Mouse (Mus musculus) cerebellum, adult 9-11 months (tissue): ENCODE results near the gene Fuca1.

Source experiments
- DNase-seq: peaks from one replicate; pipeline ENCODE4 v3.0.0; 2022

Fuca1 gene

GRCm38 (mm10) chr4:135985769-135986168 is 65.2 kb downstream of the Fuca1 start:
- no peak for DNase-seq

GRCm38 (mm10) chr4:135986301-135986942 is 65.9 kb downstream of the Fuca1 start:
- DNase-seq: no peak

GRCm38 (mm10) chr4:135986943-135987710 is 66.6 kb downstream of the Fuca1 start, which contains the start of gene Pithd1:
Pithd1 (minus strand) TSS chr4:135987264.
- DNase-seq: peak; percentile 94

DNA sequence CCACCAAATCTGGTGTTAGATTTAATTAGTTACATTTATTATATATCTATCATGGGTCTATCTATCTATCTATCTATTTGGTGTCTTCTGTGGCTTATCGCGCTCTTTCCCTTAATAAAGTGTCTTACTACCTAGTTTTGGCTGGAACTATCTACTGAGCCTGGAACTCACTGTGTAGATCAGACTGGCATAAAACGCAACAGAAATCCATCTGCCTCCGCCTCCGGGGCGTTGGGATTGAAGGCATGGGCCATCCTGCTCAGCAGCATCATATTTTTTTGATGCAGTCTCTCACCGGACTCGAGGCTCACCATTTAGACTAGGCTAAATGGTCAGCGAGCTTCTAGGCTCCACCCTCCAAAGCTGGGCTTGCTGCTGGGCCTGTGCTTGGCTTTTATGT is 67.2 kb downstream of the Fuca1 start:
- peak; percentile 50 for DNase-seq
